Mouse (Mus musculus) gastrocnemius, postnatal 4 days (tissue): ENCODE measurements around the gene Lcn12. TPM values are rescaled to one million over a fixed set of nuclear protein-coding genes. Genes with fewer than 3 reads are reported as not detected.

Source experiments
- DNase-seq, 2 experiments: peaks; one replicate each; pipeline ENCODE4 v3.0.0; 2021 to 2022; ENCODE audit warnings: low spot score in 2 of 2, mixed read lengths in 2 of 2
- long read RNA-seq, 2 experiments: library from polyadenylated mRNA; stranded (forward); transcript quantifications; one replicate each; pipeline ENCODE4 v2.0.0; 2021
- total RNA-seq, 2 experiments: library from RNA; stranded (reverse); gene quantifications; 2 replicates each; pipeline ENCODE4 v1.2.3; 2021

The Lcn12 gene
- total RNA-seq = not detected
- long read RNA-seq, experiment 1 = 0 reads
- long read RNA-seq, experiment 2 = 0 reads

GRCm38 (mm10) chr2:25493476-25493961 is at the start of gene Lcn12:
Gene Lcn12, minus strand, starts transcription at chr2:25493911.
- DNase-seq = no peak

GRCm38 (mm10) chr2:25541644-25542367 is 48.1 kb upstream of the Lcn12 start:
- no peak for DNase-seq

- DNase-seq = no peak
Observed at GRCm38 (mm10) chr2:25540541-25540948, 46.8 kb upstream of the Lcn12 start.

GRCm38 (mm10) chr2:25536531-25536930 is 42.8 kb upstream of the Lcn12 start:
- DNase-seq = no peak

GRCm38 (mm10) chr2:25534866-25535182 is 41.1 kb upstream of the Lcn12 start:
- DNase-seq = no peak

GRCm38 (mm10) chr2:25534178-25534865 is 40.6 kb upstream of the Lcn12 start:
- DNase-seq = peak; percentile 40 to 68

GRCm38 (mm10) chr2:25533707-25534106 is 40.0 kb upstream of the Lcn12 start:
- no peak for DNase-seq

GRCm38 (mm10) chr2:25526510-25527302 is 33.0 kb upstream of the Lcn12 start:
- no peak for DNase-seq

GRCm38 (mm10) chr2:25509912-25510311 is 16.2 kb upstream of the Lcn12 start:
- DNase-seq = no peak

- DNase-seq = no peak
Observed at GRCm38 (mm10) chr2:25506964-25507363, 13.3 kb upstream of the Lcn12 start.

- DNase-seq = no peak
Observed at GRCm38 (mm10) chr2:25505860-25506259, 12.1 kb upstream of the Lcn12 start.

- DNase-seq = no peak
Observed at GRCm38 (mm10) chr2:25505000-25505399, 11.3 kb upstream of the Lcn12 start.

GRCm38 (mm10) chr2:25504538-25504937 is 10.8 kb upstream of the Lcn12 start:
- DNase-seq = no peak

GRCm38 (mm10) chr2:25502726-25503125 is 9.0 kb upstream of the Lcn12 start:
- DNase-seq = no peak

- no peak for DNase-seq
Observed at GRCm38 (mm10) chr2:25501593-25502486, 8.1 kb upstream of the Lcn12 start, which contains the start of gene C8g. Gene C8g, minus strand, starts transcription at chr2:25501719.

GRCm38 (mm10) chr2:25500576-25501405 is 7.1 kb upstream of the Lcn12 start, which contains the start of gene Fbxw5:
Gene Fbxw5, plus strand, starts transcription at chr2:25500750.
- DNase-seq = peak; percentile 70 to 86

GRCm38 (mm10) chr2:25500071-25500575 is 6.4 kb upstream of the Lcn12 start:
- DNase-seq = no peak

GRCm38 (mm10) chr2:25498622-25499478 is 5.1 kb upstream of the Lcn12 start:
- DNase-seq = no peak
